8 mouse cellular contexts compared by ENCODE assay signal in genomic region chr8:84236998-84237473, GRCm38 (mm10). TPM values are rescaled to one million over a fixed set of nuclear protein-coding genes. Genes with fewer than 3 reads are reported as not detected.
DNase-seq lines count a peak whose midpoint lies in the region; ATAC-seq and TF ChIP-seq lines count a peak whose summit lies in the region.

Gene Zswim4, minus strand, starts transcription at chr8:84237055.

- H3K27me3 ChIP-seq in Patski = no peaks in the 10 kb centered on the region
- no peaks in the 10 kb centered on the region for H3K27me3 ChIP-seq in hindbrain, embryonic 13.5 days

- peak within 1 kb of the TSS; percentile 90 for H3K27ac ChIP-seq in hindbrain, embryonic 13.5 days

- H3K4me3 ChIP-seq in hindbrain, embryonic 13.5 days = peak within 1 kb of the TSS; percentile 93

- peaks cover 49% of the 10 kb centered on the region for H3K4me1 ChIP-seq in hindbrain, embryonic 13.5 days (replicated peaks)

- WGBS in hindbrain, embryonic 13.5 days = under 1% methylated on average over 35 of the region's 35 CpGs

- H3K36me3 ChIP-seq in hindbrain, embryonic 13.5 days = peaks cover 29% of the 10 kb centered on the region

- POLR2A ChIA-PET in Patski (lab: Charles Lee) = interaction anchor here (1.0 to 1.5 kb wide), 3 partner anchors 15 to 36 kb away, joined by 3 to 5 read pairs (median 3); partner anchors contain the start of gene Mri1

- H3K9ac ChIP-seq in hindbrain, embryonic 13.5 days = peak within 1 kb of the TSS; percentile 99

- CTCF ChIA-PET in Patski (lab: Charles Lee) = interaction anchor here (1.1 kb wide), 1 partner anchor 11 kb away, joined by 3 read pairs; no protein-coding TSS in a partner anchor

- TF ChIP-seq CTCF in Patski (IDR thresholded peaks at IDR 0.05) = no peak

- DNase-seq in Patski (ENCODE audit: low read depth, low spot score) = peak; percentile 100
- peak; percentile 99 for DNase-seq in cerebellum, postnatal 14 days
- peak; percentile 98 to 99 for DNase-seq in frontal cortex, postnatal 14 days (ENCODE audit: low spot score in 2 of 2)
- DNase-seq in layer of hippocampus, postnatal 25 days (ENCODE audit: extremely low spot score in 1 of 2, low spot score in 1 of 2) = peak; percentile 98 to 99
- DNase-seq in lung, postnatal 25 days (ENCODE audit: low spot score) = peak; percentile 99
- peak; percentile 100 for DNase-seq in retina, embryonic 14.5 days (ENCODE audit: low spot score)
- DNase-seq in thymus, postnatal 4 days = peak; percentile 95

- no peaks in the 10 kb centered on the region for H3K9me3 ChIP-seq in hindbrain, embryonic 13.5 days

- peak; percentile 98 for ATAC-seq in Patski
- ATAC-seq in hindbrain, embryonic 13.5 days (ENCODE audit: low FRiP score) = peak; percentile 98

- in situ Hi-C loops in Patski (cut with MboI; ENCODE audit: low pct_unique_long_range_greater_than_20kb) = no loop called here

- peak within 1 kb of the TSS; percentile 93 for H3K4me2 ChIP-seq in hindbrain, embryonic 13.5 days

RNA-seq across cellular contexts. Expression of gene Zswim4, which starts in this region (rescaled TPM):
- polyA plus RNA-seq in Patski (2021) = 22.4 TPM
- 38.5 and 39.1 TPM in 2 replicates for polyA plus RNA-seq in hindbrain, embryonic 13.5 days (2015; fragmentation: Nextera tagmentation; extraction: Ambion mirVana)
- 10 to 100 TPM; 16.5 to 20.4 TPM for total RNA-seq in layer of hippocampus, postnatal 25 days (2021)

Comparison
In these comparisons a context has a peak if more than half of its experiments do, and no peak if none do; other contexts are left out.
1. Peak in every context shown above with its lines: DNase-seq, ATAC-seq, H3K4me3 ChIP-seq and H3K27ac ChIP-seq.